Mouse (Mus musculus): Measurements from ENCODE around the gene Hist1h4n.
"Not testable (repeated sequence)": the region's sequence is repeated elsewhere in the genome, so short reads cannot be mapped to it uniquely, and the experiment has no call there.

DNA sequence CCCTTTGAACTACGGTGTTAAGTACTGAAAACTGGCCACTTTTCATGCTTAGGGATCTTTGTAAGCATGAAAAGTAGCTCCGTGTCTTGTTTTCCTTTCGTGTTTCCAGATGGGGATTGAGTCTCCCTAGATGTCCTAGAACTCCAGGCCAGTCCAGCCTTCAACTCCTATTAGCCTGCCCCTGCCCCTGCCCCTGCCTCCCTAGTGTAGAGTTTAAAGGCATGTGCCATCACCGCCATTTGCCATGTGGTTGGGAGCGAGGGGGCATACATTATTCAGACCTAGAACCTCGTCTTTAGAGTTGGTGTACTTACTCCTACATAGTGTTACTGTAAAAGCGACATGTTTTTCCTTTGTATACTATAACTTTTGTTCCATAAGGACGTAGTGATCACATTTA is 20.9 kb downstream of the Hist1h4n start:
- not testable (repeated sequence) for TF ChIP-seq POU5F1 (IDR thresholded peaks at IDR 0.05; ENCODE audit: borderline replicate concordance, low read length); CTCF (conservative IDR thresholded peaks at IDR 0.05; ENCODE audit: low read length); NANOG (IDR thresholded peaks at IDR 0.05; ENCODE audit: borderline replicate concordance, low read length)
